Mouse (Mus musculus) heart, adult 2 months (tissue): ENCODE measurements around the gene Npr3.

Experiments used
- CTCF ChIP-seq: fragments of 200-600 bp; IDR thresholded peaks from 2 replicates; pipeline ENCODE4 v1.8.1; 2022; ENCODE audit warnings: antibody characterized with exemption, mild to moderate bottlenecking, moderate library complexity
- EP300 ChIP-seq: fragments of 200-500 bp; IDR thresholded peaks from 2 replicates; pipeline ENCODE4 v1.6.1; 2011; ENCODE audit warnings: low read depth, low read length, control low read depth; ENCODE audit not compliant: insufficient read depth

DNA sequence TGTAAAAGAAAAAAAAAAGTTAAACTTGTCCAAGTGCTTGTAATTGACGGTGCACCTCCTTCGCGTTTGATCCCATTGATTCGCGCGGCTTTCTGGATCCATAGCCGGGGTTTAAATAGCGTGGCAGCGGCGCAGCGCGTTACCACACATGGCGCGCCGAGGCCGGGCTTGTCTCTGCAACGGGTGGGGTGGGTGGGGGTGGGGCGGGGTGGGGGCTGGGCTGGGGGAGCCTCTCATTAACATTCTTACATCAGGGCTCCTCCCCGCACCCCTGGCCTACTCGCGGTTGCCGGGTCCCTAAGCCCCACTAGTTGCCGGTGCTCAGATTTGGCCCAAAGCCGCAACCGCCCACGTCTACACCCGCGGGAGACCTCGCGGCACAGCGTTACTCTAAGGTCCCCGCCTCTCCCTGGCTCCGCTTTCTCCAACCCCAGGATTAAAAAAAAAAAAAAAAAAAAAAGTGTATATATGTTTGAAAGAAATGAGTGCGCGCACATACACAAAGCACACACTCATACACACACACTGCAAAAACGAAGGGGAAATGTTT is 991 bp downstream of the Npr3 start:
- no peak for TF ChIP-seq CTCF
- no peak for TF ChIP-seq EP300
